Mouse (Mus musculus) neural tube, embryonic 14.5 days (tissue): ENCODE data around the gene Pkd2l1. TPM values are rescaled to one million over a fixed set of nuclear protein-coding genes. Genes with fewer than 3 reads are reported as not detected.
A peak's percentile ranks its signal among the peaks of the same experiment; 100 is the strongest.

Source experiments
- ATAC-seq: fragments of 200-750 bp; cut with Nextera tagmentation; 2 replicates; pipeline ENCODE4 v1.8.0; 2017; ENCODE audit warnings: low read depth, mild to moderate bottlenecking, moderate TSS enrichment, moderate library complexity
- H3K27ac ChIP-seq: fragments of 300-500 bp; sonication (generic); 2 replicates; pipeline ENCODE4 v1.5.1; 2014; ENCODE audit warnings: low read depth, mild to moderate bottlenecking, control low read depth, low read length, moderate library complexity, mixed read lengths
- H3K27me3 ChIP-seq: fragments of 300-500 bp; sonication (generic); 2 replicates; pipeline ENCODE4 v1.6.1; 2014; ENCODE audit warnings: low read length; ENCODE audit not compliant: control insufficient read depth, insufficient read depth
- H3K36me3 ChIP-seq: fragments of 300-500 bp; sonication (generic); 2 replicates; pipeline ENCODE4 v1.6.1; 2014; ENCODE audit warnings: low read length, mixed read lengths; ENCODE audit not compliant: control insufficient read depth, insufficient read depth
- H3K4me1 ChIP-seq: fragments of 300-500 bp; sonication (generic); 2 replicates; pipeline ENCODE4 v1.6.1; 2014; ENCODE audit warnings: low read length; ENCODE audit not compliant: control insufficient read depth, insufficient read depth
- H3K4me2 ChIP-seq: fragments of 300-500 bp; sonication (generic); 2 replicates; pipeline ENCODE4 v1.6.1; 2014; ENCODE audit warnings: mild to moderate bottlenecking, low read depth, low read length, control low read depth
- H3K4me3 ChIP-seq: fragments of 300-500 bp; sonication (generic); 2 replicates; pipeline ENCODE4 v1.5.1; 2014; ENCODE audit warnings: low read depth, low read length, control low read depth, mixed read lengths
- H3K9ac ChIP-seq: fragments of 300-500 bp; sonication (generic); replicated peaks from 2 replicates; pipeline ENCODE4 v1.6.1; 2014; ENCODE audit warnings: low read depth, mild to moderate bottlenecking, control low read depth, low read length, mixed read lengths
- H3K9me3 ChIP-seq: fragments of 300-500 bp; sonication (generic); 2 replicates; pipeline ENCODE4 v1.6.1; 2016; ENCODE audit warnings: low read length; ENCODE audit not compliant: control insufficient read depth
- WGBS: fragments of 180-500 bp; shearing (Covaris S2); extraction: QIAGEN DNeasy Blood & Tissue Kit; methylation state at CpG from one replicate; pipeline ENCODE4 v1.1.7; 2014; 5-methylcytosine and 5-hydroxymethylcytosine counted together
- polyA plus RNA-seq: library from polyadenylated mRNA; unstranded; fragments of >200 nt; fragmentation: Nextera tagmentation; extraction: Ambion mirVana; gene quantifications from 2 replicates; pipeline ENCODE4 v1.2.1, GENCODE M21; 2014

The Pkd2l1 gene
- polyA plus RNA-seq, 1 experiment from 2014 or later, result 4.0 TPM

GRCm38 (mm10) chr19:44146951-44147350 lies 45.3 kb downstream of the Pkd2l1 start:
- 96% methylated on average over 8 of the region's 8 CpGs for WGBS
- peaks cover 17% of the 10 kb centered on the region; the same call in 1 of the 2 replicates for H3K36me3 ChIP-seq
- no peak for ATAC-seq
- H3K4me3 ChIP-seq, result no peak overlapping the region
- peaks cover 7% of the 10 kb centered on the region for H3K4me1 ChIP-seq
- H3K9ac ChIP-seq, result no peak overlapping the region
- H3K9me3 ChIP-seq, result no peaks in the 10 kb centered on the region
- H3K27me3 ChIP-seq, result no peaks in the 10 kb centered on the region
- no peak overlapping the region for H3K27ac ChIP-seq
- H3K4me2 ChIP-seq, result no peak overlapping the region

GRCm38 (mm10) chr19:44146568-44146879 lies 45.7 kb downstream of the Pkd2l1 start:
- WGBS, result 65% methylated on average over 9 of the region's 9 CpGs
- ATAC-seq, result no peak
- H3K27me3 ChIP-seq, result no peaks in the 10 kb centered on the region
- H3K4me1 ChIP-seq, result peaks cover 7% of the 10 kb centered on the region
- H3K4me3 ChIP-seq, result peak overlapping the region; percentile 66
- no peaks in the 10 kb centered on the region for H3K9me3 ChIP-seq
- H3K9ac ChIP-seq, result 0 out of 2 replicates have a peak overlapping the region, but pooled peaks have one; percentile 12
- H3K36me3 ChIP-seq, result peaks cover 20% of the 10 kb centered on the region; the same call in 1 of the 2 replicates
- H3K27ac ChIP-seq, result peak overlapping the region; percentile 71
- peak overlapping the region; percentile 71 for H3K4me2 ChIP-seq

DNA sequence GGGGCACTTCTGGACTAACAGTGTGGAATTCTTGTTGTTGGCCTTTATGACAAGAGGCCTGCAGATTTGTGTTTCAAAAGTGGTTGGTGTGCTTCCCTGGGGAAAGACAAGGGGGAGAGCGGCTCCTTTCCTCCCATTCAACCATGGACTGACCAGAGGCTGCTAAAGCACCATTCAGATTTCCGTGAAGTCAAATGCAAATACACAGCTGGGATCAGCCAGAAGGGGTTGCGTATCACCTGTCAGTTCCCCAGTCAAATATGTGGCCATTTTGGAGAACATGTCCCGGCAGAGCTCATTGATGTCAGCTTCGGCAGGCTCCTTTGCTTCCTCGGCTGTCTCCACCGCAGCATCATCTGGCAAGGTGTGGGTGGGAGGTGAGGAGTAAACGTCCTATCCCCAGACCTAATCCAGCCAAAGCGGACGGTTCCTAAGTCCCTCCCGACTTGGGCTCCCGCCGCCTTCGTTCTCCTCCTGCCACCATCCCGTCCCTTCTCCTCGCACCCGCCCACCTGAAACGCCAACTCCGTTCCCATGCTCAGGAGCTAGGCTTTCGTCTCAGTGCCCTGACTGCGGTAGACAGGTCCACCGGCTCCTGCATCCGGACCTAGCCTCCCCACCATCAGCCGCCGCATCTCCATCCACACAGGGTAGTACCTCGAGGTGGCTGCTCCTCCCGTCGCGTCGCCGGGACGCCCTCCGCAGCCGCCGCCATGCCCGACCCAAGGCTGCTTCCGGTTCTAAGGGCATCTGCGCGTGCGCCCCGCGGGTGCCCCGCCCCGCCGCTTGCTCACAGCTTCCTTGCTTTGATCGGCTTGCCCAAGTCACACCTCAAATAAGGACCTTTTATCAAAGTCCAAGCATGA lies 46.3 kb downstream of the Pkd2l1 start, which contains the start of gene Bloc1s2:
TSS of gene Bloc1s2 (minus strand) at position 745 of the 866 bp plus-strand sequence.
- H3K9me3 ChIP-seq, result no peaks in the 10 kb centered on the region
- H3K4me1 ChIP-seq, result peaks cover 7% of the 10 kb centered on the region
- H3K27ac ChIP-seq, result peak within 1 kb of the TSS; percentile 71
- peaks cover 22% of the 10 kb centered on the region; the same call in 1 of the 2 replicates for H3K36me3 ChIP-seq
- peak within 1 kb of the TSS; percentile 68 for H3K9ac ChIP-seq
- WGBS, result 4% methylated on average over 44 of the region's 46 CpGs
- peak within 1 kb of the TSS; percentile 66 for H3K4me3 ChIP-seq
- H3K4me2 ChIP-seq, result peak within 1 kb of the TSS; percentile 71
- ATAC-seq, result peak; percentile 92
- H3K27me3 ChIP-seq, result no peaks in the 10 kb centered on the region

DNA sequence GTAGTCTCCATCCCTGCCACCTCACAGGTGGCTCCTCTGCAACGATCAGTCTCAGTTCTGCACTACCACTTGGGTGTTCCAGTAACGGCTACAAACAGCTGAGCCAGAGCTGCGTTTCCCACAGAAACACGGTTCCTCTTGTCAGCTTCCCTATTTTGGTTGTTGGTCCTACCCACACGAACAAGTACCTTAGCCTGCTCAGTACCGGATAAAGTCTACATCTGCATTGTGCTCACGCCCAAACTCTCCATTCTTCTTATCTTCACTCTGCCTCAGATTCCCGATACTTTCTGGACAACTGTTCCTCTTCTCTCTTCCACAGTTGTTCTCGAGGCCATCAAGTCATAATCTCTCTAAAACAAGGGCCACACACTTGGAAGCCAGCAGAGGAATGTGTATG lies 47.9 kb downstream of the Pkd2l1 start:
- Histone ChIP-seq H3K27me3 (no peaks in the 10 kb centered on the region), H3K4me1 (peaks cover 7% of the 10 kb centered on the region), H3K4me3 (no peak overlapping the region), H3K36me3 (peaks cover 29% of the 10 kb centered on the region), H3K27ac (no peak overlapping the region), H3K9ac (no peak overlapping the region), H3K4me2 (no peak overlapping the region), H3K9me3 (no peaks in the 10 kb centered on the region)
- 91% methylated on average over 9 of the region's 9 CpGs for WGBS
- no peak for ATAC-seq

GRCm38 (mm10) chr19:44135960-44136485 lies 56.2 kb downstream of the Pkd2l1 start:
- WGBS, result 25% methylated on average over 7 of the region's 7 CpGs
- Histone ChIP-seq H3K4me3 (peak overlapping the region; percentile 73), H3K27me3 (no peaks in the 10 kb centered on the region), H3K4me2 (peak overlapping the region; percentile 52), H3K9ac (peak overlapping the region; percentile 34; the same call in 1 of the 2 replicates), H3K27ac (peak overlapping the region; percentile 52; the same call in 1 of the 2 replicates), H3K4me1 (peaks cover 7% of the 10 kb centered on the region), H3K9me3 (no peaks in the 10 kb centered on the region), H3K36me3 (peaks cover 8% of the 10 kb centered on the region)
- ATAC-seq, result no peak

DNA sequence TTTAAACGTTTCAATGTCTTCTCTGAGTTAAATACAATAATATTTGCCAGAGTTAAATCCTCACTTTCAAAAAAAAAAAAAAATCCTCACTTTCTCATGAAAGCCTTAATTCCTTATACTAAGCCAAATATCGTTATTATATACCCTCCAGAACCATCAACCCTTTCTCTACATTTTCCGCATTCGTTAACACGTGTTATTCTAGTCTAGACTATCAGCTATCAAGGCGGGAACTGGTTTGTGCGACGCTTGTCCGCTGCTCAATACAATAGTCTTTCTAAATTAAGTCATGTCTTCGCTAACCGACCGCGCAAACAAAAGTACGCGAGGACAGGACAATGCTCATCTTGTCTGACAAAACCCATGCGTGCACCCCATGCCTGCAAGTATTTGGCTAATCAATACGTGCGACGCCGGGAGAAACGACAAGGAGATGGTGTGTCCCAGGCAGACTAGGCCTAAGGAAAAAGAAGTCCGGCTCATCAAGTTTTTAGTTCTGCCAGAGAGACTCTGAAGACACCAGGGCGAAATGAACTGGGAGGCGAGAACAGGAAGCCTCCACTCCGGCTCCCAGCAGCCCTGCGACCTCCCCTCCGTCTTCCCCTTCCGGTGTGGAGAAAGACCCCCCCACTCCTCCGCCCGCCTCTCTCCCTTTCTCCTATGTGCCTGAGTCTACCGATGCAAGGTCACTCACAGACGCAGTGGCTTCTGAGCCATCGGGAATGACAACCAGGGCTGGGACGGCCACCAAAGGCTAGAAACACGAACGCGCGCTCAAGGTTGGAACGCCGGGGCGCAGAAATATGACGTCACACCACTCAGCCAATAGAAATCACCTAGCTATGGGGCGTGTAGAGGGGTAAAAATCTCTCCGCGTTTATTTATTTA lies 56.9 kb downstream of the Pkd2l1 start, which contains the start of gene Cwf19l1:
TSS of gene Cwf19l1 (minus strand) at position 805 of the 888 bp plus-strand sequence.
- peaks cover 8% of the 10 kb centered on the region for H3K36me3 ChIP-seq
- peak within 1 kb of the TSS; percentile 76 for H3K9ac ChIP-seq
- peak within 1 kb of the TSS; percentile 65 for H3K4me2 ChIP-seq
- peaks cover 7% of the 10 kb centered on the region for H3K4me1 ChIP-seq
- H3K9me3 ChIP-seq, result no peaks in the 10 kb centered on the region
- whole genome bisulfite sequencing, result under 1% methylated on average over 45 of the region's 45 CpGs
- peak; percentile 93 for ATAC-seq
- no peaks in the 10 kb centered on the region for H3K27me3 ChIP-seq
- peak within 1 kb of the TSS; percentile 73 for H3K4me3 ChIP-seq
- H3K27ac ChIP-seq, result peak within 1 kb of the TSS; percentile 95

GRCm38 (mm10) chr19:44132917-44133316 lies 59.3 kb downstream of the Pkd2l1 start:
- Histone ChIP-seq H3K4me2 (no peak overlapping the region), H3K9me3 (no peaks in the 10 kb centered on the region), H3K27me3 (no peaks in the 10 kb centered on the region), H3K9ac (no peak overlapping the region), H3K4me1 (peaks cover 7% of the 10 kb centered on the region), H3K27ac (no peak overlapping the region), H3K4me3 (no peak overlapping the region), H3K36me3 (peaks cover 22% of the 10 kb centered on the region)
- no peak for ATAC-seq
- WGBS, result 91% methylated on average over 5 of the region's 5 CpGs

DNA sequence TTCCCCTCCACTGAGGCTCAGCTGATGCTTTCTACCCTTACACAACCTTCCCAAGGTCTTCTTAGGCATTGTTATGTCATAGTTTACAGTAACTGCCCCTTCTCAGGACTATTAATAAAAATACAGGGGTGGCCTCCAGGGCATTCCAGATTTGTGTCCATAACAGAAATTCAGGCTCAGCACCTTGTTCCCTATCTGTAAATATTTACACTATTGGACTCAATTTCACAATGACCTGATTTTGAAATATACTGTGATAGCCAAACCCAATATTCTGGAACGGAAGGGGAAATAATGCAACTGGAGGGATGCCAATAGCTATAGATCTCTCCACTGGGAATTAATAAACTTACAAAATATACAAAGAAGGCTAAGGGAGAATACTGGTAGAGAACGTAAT lies 63.7 kb downstream of the Pkd2l1 start:
- no peaks in the 10 kb centered on the region for H3K4me1 ChIP-seq
- no peak overlapping the region for H3K4me2 ChIP-seq
- H3K27ac ChIP-seq, result no peak overlapping the region
- H3K4me3 ChIP-seq, result no peak overlapping the region
- H3K9ac ChIP-seq, result no peak overlapping the region
- no peaks in the 10 kb centered on the region for H3K27me3 ChIP-seq
- no peak for ATAC-seq
- H3K36me3 ChIP-seq, result peaks cover 55% of the 10 kb centered on the region
- no peaks in the 10 kb centered on the region for H3K9me3 ChIP-seq
- 88% methylated on average over 2 of the region's 2 CpGs for WGBS
